Mouse (Mus musculus): ENCODE data around the gene Tlx2.

DNA sequence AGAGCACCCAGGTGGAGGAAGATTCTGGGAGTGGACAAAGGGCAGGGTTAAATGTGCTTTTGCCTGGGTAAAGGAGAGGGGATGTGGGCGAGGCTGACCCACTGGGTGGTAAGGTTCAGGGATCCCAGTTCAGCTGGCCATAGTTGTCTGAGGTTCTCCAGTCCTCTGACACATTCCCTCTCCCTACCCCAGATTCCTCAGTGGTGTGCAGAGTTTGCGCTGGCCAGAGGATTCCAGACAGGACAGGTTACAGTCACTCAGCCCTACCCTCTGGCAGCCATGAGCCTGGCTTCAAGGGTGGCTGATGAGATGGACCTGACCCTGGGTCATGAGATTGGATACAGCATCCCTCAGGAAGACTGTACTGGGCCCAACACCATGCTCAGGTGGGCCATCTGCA, 11.4 kb downstream of the Tlx2 start:
- TF ChIP-seq CTCF (IDR thresholded peaks at IDR 0.05; ENCODE audit: borderline replicate concordance, control insufficient read depth, extremely low read depth, insufficient read depth, low read length, poor library complexity) = no peak
- TF ChIP-seq POLR2A (IDR thresholded peaks at IDR 0.05; ENCODE audit: control insufficient read depth, extremely low read depth, insufficient read depth, low read length, poor library complexity) = no peak

Data from thymus, adult 2 months (tissue).